Mouse (Mus musculus) adrenal gland, adult 8-10 months (tissue): ENCODE results near the gene Eif2d. TPM values are rescaled to one million over a fixed set of nuclear protein-coding genes. Genes with fewer than 3 reads are reported as not detected.

Experiments used
- DNase-seq: peaks from one replicate; pipeline ENCODE4 v3.0.0; 2022
- total RNA-seq, 4 experiments: library from RNA; stranded (reverse); gene quantifications; 2 replicates each; pipeline ENCODE4 v1.2.4; 2022

Eif2d gene
- total RNA-seq, 4 experiments from 2014 or later = 44.9 to 56.7 (median 50.0) TPM

DNA sequence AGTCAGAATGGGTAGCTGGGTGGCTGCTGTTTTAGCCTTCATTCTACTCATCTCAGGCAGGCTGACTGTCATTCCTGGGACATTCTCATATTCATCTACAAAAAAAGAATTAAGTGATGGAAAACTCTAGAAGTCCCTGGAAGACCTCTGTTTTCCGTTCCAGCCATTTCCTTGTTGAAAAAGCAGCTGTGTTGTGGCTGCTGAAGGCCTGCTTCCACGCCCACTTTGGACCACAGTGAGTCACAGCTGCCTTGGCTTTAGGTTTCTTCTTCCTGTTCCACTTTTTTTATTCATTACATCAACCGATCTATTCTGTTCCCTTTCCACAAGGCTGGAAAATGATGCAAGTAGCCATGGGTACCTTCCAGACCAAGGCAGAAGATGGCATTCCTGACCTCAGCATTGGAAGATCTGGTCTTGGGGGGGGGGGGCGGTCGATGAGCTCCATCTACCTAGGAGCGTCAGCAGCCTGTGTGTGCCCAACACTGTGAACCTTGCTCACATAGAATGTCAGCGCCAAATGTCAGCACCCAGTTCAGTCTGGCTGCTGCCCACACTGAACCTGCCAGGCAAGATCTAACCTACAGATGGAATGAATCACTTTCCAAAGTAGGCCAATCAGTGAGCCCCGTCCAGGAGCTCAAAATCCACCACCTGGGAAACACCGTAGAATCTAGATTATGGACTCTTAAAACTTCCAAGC, 31.4 kb downstream of the Eif2d start:
- no peak for DNase-seq

DNA sequence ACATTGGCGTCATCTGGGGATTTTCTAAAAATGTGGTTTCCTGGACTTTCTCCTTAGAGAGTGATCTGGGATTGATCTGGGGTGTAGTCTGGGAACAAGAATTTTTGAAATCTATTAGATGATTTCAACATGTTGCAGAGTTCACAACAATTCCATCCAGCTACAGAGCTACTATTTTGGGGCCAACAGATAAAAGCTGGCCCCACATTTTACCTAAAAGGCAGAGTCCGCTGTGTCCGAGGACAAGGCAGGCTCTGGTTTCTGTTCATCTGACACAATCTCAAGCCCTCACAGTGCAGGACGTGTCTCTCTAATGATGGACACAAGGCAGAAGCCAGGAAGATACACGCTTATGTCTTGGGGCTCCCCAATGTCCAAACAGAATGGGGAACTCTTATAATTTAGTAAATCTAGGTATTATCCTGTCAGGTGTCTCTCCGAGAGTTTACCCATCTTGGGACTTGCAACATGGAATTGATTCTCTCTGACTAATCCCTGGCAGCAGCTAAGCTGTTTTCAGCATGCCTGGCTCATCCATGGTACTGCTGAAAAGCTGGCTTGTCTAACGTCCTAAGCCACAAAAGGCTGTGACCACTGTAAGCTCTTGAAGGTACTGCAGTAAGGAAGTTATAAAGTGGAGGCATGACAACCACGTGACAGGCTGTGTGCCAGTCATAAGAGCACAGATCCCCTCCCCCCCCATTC, 32.1 kb downstream of the Eif2d start:
- no peak for DNase-seq

DNA sequence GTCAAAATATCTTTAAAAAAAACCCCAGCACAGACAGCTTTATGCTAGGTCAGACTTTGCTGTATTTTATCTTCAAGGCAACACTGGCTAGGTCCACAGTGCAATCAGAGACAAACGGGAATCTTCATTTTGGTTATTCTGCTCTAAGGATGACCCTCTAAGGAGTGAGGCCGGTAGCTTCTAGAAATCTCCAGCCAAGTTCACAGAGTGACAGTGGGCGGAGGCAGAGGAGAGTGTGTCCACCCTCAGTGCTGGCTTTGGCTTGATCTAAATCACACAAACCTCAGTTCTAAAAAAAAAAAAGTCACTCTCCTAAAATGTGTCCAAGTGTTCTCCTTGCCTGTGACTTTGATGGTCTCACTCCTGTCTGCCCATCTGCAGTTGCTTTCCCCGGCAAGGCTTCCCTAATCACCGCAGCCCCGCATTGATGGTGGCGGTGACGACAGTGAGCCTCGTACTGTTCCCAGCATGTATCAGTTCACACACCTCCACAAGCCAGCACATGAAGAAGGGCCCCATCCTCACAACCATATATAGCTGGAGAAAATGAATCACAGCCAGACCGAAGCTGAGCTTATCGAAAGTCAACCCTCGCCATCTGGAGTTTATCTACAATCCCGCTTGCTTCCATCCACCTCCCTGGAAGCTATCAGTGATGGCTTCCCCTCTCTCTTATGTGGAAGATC, 33.0 kb downstream of the Eif2d start:
- DNase-seq = no peak

DNA sequence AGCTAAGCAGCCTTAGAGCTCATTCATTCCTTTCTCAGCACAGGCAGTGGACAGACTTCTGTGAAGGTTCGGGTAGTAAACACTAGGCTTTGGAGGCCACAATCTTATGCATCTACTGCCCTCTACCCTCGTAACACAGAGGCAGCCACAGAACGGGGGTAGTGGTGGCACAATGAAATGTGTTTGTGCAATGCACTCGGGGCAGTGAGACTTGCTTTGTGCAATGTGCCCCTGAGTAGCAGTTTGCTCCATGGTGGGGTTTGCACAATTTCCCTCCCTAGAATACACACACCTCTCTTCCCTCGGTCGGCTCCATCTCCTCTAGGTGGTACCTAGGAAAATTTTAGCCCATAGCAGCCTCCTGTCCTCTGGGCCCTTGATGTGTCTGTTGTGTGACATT, 34.0 kb downstream of the Eif2d start:
- no peak for DNase-seq

DNA sequence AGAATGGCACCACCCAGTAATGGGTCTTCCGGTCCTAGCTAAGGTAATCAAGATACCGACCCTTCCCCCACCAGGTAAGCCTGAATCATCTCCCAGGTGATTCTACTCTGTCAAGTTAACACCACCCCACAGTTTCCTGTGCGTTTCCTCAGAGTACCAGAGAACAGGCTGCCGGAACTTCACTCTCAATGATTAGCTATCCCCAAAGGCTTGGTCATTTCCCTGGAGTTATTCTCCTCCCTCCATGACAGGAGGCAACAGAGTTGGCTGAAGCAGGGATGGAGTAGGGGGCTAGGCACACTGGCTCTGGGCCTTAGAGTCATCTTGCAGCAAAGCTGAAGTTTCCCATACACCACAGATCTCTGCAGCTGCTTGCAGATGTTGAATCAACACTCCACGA, 34.9 kb downstream of the Eif2d start:
- no peak for DNase-seq

DNA sequence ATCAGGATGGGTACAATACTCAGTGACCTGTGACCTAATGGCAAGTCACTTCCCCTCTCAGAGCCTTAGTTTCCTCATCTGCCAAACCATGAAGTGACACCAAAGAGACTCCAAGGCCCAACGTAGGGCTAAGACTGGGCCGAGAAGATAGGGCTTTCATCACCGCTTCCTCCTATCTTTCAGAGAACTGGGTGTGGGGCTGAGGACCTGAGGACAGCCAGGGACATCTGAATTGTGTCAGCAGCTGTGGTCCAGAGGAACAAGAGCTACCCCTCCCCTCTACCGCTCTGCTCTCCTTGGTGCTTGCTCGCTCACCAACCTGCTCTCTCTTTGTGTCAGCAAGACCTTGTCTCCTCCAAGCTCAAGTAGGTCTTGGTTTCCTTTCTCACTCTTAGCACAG, 35.7 kb downstream of the Eif2d start:
- DNase-seq = no peak

DNA sequence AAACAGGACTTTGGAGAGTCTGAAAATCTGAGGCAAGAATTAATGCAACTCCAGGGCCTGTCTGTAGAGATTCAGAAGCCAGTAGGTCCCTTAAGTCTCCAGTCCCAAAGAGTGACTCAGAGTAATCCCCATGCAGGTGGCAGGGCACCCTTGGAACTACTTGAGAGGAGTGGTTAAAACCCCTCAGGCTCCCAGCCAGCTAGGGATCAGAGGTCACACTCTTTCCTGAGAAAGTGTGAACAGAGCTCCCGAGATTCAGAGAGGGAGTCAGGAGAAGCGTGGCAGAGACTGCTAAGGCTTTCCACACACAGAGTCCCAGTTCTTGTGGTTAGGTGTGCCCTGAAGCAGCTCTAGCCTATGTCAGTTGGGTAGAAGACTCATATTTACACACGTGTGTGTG, 40.8 kb downstream of the Eif2d start:
- DNase-seq = no peak

DNA sequence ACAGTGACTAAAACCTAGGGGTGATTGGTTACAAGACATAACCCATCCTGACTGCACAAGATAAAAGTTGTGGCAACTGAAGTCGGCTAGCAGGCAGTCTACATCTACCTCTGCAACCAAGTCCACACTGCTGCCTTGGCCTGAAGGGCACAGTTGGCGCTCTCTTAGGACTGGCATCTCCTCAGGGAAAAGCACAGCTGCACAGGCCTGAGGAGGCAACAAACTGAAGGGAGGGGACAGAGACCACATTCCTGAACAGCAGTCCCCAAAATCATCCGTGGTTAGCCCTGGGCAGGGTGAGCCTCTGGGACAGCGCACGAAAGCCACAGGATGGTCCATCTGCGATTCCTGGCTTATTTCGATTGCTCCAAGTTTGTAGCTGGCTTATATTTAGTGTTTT, 42.7 kb downstream of the Eif2d start:
- no peak for DNase-seq

DNA sequence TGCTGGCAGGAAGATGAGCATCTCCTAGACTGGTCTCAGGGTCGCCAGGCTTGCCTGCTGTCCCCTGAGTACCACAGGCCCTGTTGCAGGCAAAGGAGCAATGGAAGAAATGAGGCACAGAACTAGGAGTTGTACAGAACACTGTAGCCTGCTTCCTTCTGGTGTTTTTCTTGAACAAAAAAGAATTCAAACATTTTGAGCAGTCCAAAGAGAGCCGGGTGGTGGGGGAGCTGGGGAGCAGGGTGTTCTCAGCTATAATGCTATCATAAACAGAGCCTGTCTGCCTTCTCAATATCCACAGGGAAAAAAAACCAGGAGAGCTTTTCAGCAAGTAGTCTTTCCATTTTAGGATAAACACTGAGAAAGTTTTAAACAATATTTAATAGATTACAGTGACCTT, 43.1 kb downstream of the Eif2d start:
- no peak for DNase-seq

DNA sequence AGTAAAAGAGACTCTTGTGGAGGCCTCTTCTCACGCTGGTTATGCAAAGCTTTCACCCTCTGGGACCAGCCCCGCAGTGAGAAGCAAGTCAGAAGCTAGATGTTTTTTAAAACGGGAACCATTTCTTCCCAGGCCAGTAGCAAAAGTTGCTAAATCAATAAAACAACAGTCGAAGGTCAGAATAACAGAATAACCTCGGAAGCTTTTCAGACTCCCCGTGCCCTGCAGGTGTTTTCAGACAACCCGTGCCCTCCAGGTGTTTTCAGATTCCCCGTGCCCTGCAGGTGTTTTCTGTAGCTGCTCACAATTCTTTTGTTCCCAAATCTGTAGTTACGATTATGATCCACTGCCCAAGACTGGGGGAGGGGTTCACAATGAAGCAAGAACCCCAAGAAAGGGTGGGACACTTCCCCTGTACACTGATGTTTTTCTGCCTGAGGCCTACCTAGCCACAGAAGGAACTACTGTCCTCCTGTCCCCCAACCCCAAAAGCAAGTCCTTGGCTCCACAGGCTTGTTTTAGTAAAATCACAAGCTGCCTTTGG, 45.5 kb downstream of the Eif2d start:
- no peak for DNase-seq

DNA sequence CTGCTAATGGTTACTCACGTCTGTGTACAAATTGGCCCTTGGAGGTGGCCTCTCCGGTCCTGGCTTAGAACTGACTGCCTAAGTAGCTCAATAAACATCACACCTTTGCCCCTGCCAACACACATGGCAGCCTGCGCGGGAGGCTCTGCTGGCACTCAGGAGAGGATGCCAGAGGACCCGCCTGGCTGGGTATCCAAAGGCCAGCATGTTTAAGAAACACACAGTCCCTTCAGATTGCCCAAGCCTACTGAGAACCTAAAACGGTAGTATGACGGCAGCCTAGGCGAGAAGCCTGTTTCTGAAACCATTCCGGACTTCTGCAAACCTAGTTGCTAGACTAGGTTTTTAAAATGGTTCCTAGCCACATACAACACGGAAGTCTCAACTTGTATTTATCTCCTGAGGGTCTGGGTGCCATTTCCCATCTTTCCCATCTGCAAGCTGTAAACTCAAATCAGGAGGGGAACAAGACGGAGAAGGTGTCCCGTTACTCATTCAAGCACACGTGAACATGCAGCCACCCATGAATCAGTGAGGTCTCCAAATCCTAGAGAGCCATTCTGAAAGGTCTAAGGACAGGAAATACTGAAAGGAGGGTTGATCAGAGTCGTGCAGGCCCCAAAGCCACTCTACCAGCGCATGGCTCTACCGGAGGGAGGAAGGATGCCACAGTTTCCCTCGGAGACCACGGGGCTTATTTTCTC, 46.3 kb downstream of the Eif2d start:
- no peak for DNase-seq

DNA sequence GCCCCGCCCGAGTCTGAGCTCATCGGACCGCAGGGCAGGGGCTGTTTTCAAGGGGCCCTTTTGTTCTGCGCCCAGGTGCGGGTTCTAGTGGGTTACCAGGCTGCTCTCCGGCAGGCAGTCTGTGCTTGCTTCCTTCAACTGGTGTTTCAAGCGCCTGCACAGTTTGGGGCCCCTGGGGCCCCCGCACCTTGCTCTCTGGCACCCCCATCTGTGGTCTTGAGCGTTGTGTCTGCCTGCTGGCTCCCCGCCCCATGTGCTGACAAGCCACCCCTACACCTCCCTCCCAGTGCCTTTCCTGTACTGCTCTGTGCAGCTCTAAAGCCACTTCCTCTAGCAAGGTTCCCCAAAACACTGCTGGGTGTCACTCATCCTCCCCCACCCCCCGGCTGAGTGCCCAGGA, 47.0 kb downstream of the Eif2d start:
- DNase-seq = no peak

DNA sequence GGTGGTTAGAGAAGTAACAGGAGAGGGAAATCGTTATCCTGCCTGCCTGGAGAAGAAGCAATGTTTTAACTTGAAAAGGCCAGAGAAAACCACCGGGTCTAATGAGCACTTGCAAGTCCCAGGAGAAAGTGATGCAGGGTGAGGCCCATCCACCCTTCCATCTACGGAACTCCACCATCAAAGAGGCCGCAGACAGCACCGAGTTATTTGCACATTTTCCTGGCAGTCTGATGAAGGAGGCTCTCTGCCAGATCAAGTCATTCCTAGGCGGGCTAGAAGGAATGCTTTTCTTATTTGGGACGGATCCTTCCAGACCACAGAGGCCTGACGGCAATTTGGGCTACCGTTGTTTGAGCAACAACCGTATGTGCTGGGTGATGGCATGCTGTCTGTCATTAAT, 47.6 kb downstream of the Eif2d start:
- no peak for DNase-seq

DNA sequence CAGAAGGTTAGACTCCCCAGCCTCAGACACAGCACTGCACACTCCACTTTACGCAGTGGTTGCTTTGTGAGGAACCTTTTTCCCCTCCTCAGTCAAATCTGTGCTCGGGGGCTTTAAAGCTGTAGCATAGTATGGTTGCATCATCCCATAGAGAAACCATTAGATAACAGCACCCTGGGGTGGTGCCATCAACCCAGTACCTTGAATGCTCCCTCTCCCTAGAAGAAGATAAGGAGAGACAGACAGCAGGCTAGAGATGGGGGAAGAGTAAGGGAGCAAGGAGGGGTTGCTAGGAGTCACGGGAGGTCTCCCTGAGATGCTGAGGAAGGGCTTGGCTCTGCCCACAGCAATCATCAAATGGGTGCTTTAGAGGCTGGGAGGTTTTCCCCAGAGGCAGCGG, 48.4 kb downstream of the Eif2d start:
- no peak for DNase-seq

DNA sequence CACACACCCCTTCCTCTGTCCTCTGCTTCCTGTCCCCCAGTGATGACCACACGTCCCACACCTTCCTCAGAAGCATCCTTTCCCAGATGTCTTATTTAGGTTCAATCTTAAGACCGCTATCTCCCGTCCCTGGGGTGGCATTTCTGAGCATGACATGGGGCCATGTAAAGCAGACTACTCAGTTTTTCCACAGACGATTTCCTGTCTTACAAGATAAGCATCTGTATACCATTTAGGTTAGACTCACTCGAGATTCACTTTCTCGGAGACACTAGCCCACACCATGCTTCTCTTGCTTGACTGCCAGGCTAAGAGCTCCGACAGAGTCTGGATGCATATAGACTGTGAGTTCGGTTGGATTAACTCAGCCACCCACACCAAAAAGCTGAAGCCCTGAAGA, 51.5 kb downstream of the Eif2d start:
- no peak for DNase-seq

DNA sequence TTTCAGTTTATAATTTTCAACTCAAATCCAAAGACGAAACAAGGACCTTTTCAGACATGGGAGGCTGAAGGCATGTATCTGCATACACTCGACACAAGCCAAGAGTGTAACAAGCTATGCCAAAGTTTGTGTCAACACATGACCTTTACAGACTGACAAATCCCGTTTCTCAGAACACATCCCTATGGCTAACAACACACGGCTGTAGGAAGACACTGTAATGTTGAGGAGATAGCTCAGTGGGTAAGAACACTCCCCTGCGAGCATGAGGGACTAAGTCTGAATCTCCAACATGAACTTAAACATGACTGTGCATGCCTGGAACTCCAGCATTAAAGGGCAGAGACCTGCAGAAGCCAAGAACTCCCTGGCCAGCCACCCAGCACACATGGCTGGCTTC, 53.4 kb downstream of the Eif2d start:
- no peak for DNase-seq

DNA sequence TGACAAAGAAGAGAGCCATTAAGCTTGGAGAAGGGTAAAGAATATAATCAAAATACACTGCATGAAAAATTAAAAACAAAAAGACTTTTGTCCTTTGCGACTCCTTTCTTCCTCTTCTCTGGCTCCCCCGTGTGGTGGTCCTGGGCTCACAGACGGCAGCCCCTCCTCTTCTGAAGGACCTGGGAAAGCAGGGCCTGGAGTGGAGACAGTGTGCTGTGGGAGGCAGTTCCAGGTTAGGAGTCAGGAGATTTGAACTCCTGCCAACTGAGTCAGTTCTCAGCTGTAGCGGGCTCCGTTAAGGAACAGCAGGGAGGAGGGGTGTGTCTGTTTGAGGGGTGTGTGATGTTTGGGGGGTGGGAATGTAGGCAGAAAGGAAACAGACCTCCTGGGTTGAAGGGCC, 54.5 kb downstream of the Eif2d start:
- DNase-seq = peak; percentile 31

DNA sequence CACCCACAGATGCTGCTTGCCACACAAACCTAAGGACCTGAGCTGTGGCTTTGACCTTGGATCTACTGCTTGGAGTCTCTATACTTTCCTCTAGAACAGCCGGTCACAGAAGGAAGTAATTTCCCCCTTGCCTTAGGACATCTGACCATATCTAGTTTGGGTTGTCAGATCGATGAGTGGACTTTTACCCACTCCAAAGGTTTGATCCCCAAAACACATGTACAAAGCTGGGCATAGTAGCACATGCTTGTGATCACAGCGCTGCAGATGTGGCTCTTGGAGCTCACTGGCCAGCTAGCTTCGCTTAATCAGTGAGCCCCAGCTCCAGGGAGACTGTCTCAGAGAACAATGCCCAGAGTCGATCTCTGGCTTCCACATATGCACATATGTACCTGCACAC, 55.1 kb downstream of the Eif2d start:
- DNase-seq = no peak

DNA sequence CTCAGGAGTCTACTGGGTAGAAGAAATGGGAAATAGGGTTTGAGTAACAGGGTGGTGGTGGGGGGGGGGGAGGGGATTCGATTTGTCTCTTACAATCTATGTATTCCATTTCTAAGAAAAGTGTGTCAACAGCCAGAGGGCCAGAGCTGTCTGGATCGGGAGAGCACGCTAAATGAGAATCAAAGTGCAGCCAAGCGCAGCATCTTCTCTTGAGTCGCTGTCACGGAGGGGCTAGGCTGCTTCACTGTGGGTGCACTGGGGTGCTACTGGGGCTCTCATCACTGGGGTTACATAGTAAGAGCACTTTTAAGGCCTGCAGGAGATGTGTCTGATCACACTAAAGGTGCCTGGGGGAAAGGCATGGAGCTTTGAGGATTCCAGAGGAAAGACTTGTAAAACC, 55.8 kb downstream of the Eif2d start:
- no peak for DNase-seq

DNA sequence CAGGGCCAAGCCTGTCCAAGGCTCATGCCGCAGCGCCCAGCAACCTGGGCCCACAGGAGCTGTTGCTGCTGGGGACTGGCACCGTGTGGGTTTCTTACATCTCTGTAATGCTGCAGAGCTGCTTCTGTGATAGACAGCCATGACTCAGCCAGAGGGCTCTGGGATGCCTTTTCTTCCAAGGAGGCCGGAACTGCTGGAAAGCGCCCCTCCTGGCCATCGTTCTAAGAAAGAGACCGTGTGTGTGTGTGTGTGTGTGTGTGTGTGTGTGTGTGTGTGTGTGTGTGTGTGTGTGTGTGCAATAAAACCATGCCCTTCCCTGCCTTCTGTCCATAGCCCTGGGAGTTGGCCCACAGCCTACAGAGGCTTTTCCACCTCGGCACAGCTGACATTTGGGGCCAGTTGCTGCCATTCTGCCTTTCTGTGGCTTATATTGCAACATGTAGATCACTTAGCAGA, 57.0 kb downstream of the Eif2d start:
- DNase-seq = peak; percentile 41

DNA sequence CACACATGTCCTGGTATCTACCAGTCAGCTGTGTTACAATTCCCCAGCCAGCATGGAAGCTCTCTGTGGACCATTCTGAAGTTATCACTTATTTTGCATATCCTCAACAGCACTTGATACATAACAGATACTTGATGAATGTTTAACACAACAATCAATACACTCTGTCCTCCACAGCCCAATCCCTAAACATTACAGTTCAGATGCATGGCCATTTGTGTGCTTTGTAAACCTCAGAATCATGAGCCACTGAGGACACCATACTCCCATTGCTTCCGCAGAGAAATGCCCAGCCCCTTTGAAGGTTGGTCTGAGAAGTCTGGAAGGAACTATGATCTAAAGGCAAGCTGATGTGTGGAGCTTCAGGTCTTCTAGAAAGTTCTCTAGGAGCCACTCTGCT, 58.7 kb downstream of the Eif2d start:
- DNase-seq = no peak

DNA sequence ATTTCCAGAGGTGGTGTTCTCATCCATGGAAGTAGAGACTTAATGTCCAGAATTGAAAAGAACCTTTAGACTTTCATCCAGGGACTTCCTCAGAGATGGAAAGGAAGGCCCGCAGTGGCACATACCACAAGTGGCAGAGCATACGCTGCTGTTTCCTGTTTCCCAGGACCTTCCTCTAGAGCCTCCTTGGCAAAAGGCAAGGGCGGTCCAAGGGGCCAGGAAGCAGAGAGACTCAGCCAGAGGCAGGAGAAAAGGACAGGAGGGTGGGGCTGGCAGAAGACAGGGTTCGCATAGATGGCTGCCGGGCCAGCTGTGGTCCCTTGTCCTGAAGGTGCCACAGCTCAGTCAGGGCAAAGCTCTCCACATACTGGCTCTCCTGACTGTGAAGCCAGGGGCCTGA, 60.0 kb downstream of the Eif2d start:
- DNase-seq = no peak

DNA sequence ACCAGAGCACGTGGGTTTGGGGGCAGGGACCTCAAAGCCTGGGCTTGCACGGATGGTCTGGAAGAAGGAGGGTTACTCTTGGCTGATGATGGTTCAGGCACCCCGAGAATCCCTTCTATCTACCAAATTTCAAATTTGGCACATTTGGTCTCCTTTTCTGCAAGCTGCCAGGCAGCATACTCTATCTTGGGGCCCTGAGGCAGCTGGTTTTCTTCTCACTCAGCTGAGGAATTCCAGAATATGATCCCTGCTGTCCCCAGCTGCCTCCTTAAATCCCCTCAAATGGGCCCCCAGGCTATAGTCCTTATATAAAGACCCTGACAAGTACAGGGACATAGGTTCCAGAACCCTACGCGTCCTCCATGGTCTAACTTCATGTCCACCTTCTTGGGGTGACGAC, 60.4 kb downstream of the Eif2d start:
- DNase-seq = no peak
